Mouse (Mus musculus): ENCODE measurements around the gene Eln.
A peak's percentile ranks its signal among the peaks of the same experiment; 100 is the strongest.

Eln gene

DNA sequence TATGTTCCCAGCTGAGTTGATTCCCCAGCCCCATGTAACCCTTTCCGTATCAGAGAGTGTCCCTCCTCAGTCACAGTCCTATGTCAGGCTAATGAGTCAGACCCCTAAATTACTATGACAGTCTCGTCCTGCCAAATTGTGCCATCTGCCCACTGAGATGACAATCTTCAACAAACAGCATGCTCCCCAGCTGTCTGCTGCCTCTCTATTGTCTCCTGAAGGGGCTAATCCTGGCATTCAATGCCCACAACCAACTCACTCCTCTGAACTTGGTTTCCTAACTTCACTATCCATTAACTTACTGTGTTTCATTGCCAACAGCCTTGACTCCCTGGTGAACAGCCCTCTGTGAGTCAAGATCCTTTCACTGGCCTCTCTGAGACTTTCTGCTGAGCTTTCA is 62.7 kb downstream of the Eln start:
- no peak for DNase-seq (ENCODE audit: low read depth)

DNA sequence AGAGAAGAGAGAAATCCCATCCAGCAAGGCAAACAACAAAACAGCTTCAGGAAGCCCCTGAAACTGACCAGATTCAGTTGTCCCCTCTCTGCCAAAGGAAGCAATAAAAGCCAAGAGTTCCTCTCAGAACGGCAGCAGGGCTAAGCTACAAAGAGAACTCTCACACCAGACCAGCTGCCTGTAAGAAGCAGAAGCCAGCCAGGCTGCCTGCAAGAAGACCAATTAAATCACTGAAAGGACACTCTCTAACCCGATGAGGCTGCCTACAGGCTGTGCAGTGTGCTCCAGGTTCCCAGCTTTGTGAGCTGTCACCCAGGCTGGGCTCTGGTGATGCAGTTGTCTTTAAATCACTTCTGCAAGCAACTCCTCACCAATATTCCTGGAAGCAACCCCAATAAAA is 63.3 kb downstream of the Eln start:
- DNase-seq (ENCODE audit: low read depth), result no peak

DNA sequence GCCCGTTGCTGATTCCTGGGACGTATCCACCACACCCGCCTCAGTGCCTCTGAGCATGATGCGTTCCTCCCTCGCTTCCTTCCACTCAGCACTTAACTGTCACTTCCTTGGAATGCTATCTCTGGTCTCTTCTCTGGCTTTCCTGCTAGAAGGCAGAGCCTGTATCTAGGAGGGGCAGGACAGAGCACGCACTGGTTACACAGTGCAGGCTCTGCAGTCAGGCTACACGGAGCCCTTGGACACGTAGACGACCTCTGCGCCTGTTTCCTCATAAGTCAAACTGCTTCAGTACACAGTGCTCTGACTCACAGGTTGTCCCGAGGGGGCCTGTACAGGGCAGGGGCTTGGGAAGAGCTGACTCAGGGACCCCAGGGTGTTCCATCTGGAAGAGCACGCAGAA is 66.9 kb downstream of the Eln start:
- no peak for DNase-seq (ENCODE audit: low read depth)

DNA sequence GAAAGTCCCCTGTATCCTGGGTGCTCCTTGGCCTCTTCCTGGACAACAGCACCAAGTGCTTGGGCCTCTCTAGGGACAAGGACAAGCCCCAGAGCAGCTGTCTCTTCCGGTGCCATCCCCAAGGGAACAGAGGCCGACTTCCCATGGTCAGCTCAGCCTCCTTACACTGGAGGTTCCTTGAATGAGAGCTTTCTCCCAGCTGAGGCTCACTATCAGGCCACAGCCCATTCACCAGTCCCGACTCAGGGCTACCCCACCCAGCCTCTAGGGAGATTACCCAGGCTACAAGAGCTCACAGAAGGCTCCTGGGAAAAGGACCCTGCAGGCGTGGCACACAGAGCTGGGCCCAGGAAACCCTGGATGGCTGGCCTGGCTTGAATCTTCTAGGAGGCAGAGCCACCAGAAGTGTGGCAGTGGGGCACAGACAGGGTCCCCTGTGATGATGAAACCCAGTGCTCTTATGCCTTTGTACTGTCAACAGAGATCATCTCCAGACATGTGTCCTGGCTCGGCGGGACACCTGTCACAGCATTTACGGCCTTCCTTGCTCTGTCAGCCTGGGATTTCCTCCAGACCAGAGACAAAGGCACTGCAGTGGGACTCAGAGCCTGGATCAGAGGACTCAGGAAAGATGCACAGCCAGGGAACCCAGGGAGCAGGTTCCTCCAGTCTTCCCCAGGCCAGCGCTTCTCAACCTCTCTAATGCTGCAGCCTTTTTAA is 68.1 kb downstream of the Eln start:
- no peak for DNase-seq (ENCODE audit: low read depth)

DNA sequence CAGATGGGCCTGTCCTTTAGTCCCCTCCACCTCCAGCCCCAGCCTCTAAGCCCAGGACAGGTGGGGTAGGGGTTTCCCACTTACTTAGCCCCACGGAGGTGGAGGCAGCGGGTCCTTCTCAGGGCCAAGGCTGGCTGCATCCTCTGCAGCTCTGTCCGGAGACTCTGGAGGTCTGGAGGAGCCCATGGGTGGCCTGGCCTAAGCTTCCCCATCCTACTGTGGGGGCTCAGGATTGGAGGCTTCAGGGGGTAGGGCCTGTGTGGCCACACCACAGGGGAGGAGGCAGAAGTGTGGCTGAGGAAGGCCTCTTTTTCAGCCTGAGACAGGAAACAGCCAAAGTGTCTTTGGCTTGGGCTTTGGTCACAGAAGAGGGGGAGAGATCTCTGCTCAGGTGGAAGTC is 69.1 kb downstream of the Eln start:
- peak; percentile 43 for DNase-seq (ENCODE audit: low read depth)

DNA sequence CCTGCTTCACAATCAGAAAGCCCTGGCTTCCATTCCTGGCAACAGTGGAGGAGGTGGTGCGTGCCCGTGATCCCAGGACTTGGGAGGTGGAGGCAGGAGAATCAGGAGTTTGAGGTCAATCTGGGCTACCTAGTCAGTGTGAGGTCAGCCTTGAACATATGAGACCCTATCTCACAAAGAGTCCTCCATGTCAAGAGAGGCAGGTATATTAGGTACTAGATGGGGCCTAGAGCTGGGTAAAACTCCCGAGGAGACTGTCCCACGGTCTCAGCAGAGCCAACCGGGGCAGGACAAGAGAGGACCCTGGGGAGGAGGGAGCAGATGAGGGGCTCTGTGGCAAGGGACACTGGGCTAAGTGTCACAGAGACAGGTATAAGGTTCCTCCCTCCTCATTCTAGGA is 69.6 kb downstream of the Eln start:
- DNase-seq (ENCODE audit: low read depth), result no peak

DNA sequence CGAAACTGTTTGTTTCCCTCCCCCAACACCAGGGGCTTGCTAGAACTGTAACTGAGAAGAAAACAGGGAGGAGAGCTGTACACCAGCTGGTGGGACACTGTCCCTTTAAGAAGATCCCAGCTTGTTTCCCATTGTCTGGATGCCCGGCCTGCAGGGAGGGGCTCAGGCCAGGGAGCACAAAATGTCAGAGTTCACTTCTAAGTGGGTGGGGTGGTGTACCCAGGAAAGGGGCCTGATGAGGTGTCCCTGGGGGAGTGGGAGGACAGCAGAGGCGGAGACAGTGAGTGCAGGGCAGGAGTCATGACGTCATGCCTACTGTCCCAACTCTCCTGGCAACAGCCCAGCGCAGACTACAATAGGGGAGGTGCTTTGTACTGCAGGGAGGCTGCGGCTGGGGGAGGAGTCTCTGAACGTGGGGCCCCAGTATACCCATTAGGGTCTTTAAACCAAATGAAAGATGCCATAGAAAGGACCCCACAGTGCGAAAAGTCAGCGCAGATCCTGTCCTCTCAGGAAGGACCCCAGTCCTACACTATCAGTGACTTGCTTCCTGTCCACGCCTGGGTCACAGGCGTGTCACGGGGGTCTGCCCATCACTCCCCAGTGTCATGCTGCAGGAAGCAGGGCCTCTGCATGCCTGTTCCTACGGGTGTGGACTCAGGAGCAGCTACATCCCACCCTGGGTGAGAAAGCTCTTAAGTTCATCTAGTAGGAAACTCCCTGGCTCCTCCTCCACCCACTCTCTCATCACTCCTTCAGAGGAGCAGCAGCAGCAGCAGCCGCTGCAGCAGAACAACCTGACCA is 71.0 kb downstream of the Eln start:
- peak; percentile 88 for DNase-seq (ENCODE audit: low read depth)

DNA sequence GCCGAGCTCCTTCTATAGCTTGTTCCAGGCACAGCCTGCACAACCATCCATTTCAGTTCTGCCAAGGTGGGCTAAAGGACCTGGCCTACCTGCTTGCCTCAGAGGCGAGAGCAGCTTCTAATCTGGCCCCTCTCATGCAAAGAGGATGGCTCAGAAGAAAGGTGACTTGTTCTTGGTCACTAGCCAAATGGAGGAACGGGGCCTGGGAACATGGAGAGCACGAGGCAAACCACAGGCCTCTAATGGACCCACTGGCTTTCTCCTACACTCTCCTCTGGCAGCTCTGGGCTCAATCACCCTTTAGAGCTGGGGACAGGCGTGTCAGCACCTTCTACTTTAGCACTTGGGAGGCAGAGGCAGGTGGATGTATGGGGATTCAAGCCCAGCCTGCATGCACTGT is 72.1 kb downstream of the Eln start:
- no peak for DNase-seq (ENCODE audit: low read depth)

DNA sequence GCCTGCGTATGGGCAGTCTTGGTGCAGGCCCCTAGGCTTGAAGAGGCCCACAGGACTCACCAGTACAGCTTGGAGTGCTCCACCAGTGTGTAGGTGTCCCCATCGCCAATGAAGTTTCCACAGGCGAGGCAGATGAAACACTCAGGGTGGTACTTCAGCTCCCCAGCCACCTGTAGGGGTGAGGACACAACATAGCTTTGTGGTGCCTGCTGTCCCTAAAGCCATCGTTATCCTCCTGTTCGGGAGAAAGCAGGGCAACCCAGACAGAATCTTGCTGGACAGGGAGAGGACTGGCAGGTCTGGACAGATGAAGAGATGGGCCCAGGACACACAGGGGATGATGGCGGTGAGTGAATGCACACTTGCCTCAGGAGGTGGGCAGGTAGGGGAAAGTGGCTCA is 74.5 kb downstream of the Eln start:
- DNase-seq (ENCODE audit: low read depth), result no peak

DNA sequence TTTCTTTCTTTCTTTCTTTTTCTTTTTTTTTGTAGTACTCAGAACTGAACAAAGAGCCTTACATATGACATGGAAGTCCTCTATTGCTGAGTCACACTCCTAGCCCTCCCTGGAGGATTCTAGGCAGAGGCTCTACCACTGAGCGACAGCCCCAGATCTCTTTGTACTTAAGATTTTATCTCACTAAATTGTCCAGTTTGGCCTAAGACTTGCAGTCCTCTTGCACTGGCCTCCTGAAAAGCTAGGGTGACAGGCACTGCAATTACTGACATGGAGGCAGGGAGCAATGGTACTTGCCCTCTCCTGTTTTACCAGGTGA is 75.0 kb downstream of the Eln start:
- DNase-seq (ENCODE audit: low read depth), result no peak

DNA sequence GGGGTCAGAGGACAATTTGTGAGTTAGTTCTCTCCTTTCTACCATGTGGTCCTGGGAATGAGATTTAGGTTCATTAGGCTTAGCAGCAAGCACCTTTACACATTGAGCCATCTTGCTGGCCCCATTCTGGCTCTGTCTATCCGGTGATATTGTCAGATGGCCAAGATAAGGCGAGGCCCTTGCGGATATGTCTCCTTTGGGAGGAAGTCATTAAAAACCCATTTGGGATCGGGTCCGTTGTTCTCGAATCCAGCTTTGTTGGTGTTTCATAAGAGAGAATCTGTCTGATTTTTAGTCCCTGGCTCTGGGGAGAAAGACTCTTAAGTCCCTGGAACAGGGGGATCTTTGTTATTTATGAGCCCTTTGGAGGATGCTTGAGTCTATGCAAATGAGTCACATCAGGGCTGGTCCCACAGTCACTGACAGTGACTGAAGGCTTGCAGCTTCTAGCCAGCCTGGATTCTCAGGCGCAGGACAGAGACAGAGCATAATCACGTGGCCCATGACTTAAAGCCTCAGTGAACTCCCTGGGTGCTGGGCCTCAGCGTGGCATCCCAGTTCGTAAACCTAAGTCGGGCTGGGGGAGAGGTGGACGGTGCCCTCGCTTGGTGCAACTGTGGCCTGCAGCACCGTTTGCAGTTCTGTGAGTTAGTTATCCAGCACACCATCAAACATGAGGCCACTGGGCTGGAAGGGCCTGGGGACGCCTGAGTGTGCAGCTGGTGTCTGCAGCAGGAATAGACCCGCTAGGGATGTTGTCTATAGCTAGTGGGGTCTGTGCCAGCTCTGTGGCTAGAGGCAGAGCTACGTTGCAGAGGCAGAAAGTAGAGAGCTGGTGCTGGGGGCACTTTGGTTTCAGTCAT is 75.6 kb downstream of the Eln start:
- DNase-seq (ENCODE audit: low read depth), result no peak

DNA sequence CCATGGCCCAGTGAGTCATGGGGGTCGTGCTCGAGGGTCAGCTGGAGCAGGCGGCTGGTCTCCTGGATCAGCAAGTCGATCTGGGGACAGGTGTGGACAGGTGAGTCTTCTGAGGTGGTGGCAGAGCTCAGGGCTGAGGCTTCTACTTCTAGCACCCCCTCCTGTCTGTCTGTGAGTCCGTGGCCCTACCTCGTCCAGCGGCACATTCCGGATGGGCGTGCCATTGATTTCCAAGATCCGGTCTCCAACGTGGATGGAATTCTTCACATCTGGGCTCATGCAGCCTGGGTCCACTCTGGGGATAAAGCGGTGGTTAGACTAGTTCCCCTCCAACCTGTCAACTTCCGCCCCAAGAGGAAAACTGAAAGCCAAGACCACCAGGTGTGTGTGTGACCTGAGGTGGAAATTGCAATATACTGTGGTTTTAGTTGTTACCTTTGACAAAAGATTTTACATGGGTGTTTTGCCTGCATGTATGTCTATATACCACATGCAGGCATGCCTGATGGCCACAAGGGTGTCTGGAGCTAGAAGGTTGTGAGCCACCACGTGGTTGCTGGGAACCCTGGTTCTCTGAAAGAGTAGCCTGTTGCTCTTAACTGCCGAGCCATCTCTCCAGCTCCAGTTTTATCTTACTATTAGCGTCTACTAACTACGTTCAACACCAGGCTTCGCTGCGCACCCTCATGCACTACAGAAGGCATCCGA is 78.0 kb downstream of the Eln start:
- DNase-seq (ENCODE audit: low read depth), result no peak

DNA sequence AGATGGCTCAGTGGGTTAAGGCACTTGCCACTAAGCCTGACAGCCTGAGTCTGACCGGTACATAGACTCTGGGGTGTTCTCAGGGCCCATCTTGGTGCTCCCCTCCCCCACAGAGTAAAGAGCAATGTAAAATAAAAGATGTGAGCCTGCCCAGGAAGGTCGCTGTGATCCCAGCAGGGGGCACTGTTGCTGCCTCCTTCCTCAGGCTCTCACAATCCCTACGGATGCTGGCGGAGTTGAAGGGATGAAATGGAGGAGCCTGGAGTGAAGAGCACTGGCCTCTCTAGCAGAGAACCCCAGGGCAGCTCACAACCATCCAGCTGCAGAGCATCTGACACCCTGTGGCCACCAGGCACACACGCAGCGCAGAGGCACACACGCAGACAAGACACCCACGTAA is 78.6 kb downstream of the Eln start:
- DNase-seq (ENCODE audit: low read depth), result peak; percentile 25

DNA sequence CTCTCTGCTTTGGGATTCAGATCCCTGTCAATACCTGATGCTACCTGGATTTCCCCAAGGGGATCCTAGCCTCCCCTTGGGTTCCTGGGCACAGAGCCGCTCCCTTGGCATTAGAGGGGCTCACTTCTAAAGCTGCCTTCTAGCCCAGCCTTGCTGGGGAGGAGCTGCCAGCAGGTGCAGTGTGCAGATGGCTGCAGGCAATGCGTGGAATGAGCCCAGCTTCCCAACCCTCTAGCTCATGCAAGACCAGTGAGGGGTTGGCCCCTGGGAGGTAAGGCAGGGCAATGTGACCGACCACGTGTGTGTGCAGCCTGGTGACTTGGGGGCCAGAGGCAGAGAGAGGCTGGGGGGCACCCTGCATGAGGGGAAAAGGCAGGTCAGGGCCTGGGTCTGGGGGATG is 90.4 kb downstream of the Eln start:
- no peak for DNase-seq (ENCODE audit: low read depth)
